Mouse (Mus musculus) lung, postnatal 36 days (tissue): ENCODE results near the gene Gdf10.
A peak's percentile ranks its signal among the peaks of the same experiment; 100 is the strongest.

ENCODE experiments used
- DNase-seq: peaks from one replicate; pipeline ENCODE4 v3.0.0; 2022; ENCODE audit warnings: mixed read lengths

Gdf10 gene

DNA sequence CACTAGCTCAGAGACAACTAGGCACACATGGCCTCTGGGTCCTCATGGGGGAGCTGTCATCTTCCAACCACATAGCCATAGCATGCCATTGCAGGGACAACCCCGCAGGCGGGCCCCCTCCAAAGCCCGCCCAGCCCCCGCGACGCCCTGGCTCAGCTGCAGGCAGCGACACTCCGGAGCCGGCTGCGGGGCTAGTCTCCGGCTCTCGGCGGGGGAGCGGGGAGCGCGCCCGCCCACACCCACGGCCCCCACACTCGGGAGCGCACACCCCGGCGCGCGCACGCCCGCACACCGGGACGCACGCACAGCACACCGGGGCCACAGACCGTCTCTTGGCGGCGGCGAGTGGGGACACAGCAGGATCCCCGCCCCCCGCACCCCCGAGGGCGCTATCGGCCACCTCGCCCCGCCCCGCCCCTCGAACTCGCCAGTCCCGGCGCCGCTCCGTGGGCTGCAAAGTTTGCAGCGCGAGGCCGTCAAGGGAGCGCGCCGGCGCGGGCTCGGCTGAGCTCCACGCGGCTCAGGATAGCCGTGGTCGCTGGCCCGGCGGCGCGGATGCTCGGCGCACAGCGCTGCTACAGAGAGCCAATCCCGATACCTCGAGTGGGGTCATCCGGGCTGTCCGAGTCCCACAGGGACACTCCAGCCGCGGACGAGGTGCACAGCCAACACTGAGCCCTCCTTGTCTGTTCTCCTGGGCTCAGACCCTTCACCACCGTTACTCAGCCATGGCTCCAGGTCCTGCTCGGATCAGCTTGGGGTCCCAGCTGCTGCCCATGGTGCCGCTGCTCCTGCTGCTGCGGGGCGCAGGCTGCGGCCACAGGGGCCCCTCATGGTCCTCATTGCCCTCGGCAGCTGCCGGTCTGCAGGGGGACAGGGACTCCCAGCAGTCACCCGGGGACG lies at the start of gene Gdf10:
TSS of gene Gdf10 (plus strand) at position 420 of the 903 bp plus-strand sequence.
- peak; percentile 7 for DNase-seq

DNA sequence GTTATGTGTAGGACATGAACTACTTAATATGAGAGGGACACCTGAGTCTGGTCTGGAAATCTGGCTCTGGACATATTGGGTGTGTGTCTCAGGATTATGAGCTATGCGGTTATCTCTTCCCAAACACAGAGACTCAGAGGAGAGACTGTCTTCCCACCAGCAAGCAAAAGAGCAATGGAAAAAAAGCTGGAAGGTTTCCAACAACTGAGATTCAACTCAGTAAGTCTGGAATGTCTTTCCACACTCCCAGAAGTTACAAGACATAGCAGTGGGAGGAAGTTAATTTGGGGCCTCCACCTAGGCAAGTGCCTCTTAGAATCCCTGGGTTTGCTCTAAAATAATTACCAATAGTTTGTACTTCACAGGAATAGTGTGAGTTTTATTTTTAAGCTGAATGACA lies 44.6 kb upstream of the Gdf10 start:
- no peak for DNase-seq

DNA sequence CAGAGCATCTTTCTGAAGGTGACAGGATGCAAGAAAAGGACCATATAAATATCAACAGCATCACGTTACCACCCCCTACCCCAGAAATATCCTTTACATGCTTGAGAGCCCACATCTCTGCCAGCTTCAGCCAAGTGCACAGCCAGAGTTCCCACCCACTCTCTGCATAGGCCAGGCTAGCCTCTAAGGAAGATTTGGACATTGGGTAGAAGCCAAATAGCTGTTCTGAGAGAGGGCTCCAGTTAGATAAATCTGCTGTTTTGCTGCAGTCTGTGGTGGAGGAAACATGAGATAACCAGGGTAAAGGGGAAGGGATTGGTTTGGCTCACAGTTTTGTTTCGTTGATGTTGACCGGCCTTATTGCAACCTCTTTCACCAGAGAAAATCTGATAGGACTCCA lies 43.2 kb upstream of the Gdf10 start:
- no peak for DNase-seq

DNA sequence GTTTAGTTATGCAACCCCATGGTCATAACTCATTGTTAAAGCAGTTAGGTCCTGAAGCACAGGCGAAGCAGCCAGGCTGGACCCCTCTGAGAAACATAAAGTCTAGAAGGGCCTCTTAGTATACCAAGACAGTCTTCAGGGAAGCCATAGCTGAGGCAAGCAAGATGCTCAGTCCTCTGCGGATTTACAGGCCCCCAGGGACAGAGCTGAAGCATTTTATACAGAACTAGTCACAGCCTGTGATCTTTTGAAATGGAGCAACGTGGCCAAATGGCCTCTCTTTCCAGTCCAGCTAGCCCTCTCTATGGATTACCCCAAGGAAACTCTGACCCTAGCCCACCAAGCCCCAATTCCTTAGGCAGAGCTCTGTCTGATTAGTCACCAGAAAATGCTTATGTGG lies 41.9 kb upstream of the Gdf10 start:
- no peak for DNase-seq

DNA sequence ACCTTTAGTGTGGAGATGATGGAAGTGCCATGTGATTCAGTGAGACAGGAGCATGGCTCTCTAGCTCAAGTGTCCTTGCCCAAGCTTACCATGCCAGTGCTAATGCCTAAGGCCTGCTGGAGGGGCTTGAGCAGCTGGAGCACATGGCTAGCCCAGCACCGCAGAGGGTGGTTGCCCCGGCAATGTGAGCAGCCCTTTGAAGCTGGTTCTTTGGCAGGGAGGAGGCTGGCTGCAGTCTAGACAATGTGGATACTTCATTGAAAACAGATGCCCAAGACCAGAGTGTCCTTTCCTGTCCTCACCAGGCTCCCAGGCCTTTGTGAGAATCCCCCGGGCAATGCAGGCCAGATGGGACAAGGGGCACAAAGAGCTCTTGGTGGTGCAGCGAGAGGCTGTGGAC lies 40.3 kb upstream of the Gdf10 start:
- no peak for DNase-seq

DNA sequence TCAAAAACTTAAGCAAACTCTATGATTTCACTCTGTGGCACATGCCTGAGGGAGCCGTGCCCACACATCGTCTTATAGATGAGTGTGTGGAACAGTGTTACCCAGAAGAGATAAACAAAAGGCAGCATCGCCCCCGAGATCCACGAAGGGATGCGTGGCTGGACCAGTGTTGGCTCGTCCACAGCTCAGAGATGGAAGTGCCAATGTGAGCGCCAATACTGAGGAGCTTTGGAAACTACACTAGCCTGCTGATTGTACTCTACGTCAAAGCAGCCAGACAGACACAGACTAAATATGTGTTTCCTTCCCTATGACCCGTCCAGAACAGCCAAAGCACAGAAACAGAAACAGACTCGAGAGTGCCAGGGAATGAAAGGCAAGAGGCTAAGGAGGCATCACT lies 37.9 kb upstream of the Gdf10 start:
- DNase-seq = no peak

DNA sequence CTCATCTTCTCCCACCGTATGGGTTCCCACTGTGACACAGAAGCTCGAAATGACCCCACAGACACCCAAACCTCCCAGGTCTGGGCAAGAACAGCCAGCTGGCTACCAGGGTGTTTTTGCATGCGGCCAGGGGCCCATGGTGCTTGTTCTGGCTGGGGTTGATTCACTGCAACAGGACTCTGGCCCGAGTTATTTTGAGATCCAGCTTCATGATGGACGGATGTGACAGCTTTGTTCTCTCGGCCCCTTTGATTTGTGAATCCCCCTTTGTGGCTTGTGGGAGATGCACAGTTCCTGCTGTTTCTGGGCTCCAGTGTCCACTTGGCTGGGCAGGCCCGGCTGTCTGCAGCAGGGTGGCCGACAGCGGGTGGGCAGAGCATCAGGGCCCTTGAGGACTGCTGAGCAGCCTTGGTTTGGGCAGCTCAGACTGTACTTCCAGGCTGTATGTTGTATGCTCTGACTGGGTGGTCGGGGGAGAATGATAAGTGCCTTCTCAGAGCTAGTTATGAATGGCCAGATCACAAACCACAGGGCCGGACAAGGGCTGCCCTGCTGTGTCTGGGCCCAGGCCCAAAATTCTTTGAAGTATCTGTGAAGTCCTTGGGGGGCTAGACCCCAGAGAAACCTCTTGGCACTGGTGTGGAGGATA lies 34.9 kb upstream of the Gdf10 start:
- no peak for DNase-seq

DNA sequence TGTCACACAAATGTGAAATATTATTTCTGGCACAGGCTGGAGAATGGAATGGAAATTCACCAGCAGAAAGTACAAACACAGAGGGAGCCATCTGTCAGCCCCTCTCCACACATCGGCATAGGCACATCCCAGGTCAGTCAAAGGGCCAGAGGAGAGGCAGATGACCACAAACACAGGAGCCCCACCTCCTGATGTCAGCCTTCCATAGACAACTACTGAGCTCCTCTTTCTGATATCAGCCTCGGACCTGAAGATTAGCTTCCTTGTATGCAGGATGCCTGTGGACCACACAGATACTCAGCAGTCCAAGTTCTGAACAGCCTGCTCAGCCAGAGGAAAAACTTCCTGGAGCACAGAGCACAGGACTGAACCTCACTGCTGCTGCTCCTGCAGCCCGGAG lies 33.4 kb upstream of the Gdf10 start:
- DNase-seq = no peak

DNA sequence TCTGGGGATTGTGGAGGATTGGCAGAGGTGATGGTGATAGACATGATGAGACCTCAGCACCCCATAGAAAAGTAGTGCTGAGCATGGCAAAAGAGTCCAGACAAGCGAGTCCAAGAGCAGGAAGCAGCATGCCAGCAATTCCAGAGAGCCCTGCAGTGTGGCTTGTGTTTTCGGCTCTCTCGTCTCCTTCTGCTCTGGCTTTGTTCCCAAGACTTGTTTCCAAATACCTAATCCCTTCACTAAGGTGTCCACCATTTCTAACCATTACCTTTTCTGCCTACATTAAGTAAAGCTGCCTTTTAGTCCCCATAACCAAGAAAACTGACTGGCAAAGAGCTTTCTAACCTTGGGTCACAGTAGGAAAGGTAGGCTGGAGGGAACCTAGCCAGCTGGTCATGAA lies 31.9 kb upstream of the Gdf10 start:
- no peak for DNase-seq

DNA sequence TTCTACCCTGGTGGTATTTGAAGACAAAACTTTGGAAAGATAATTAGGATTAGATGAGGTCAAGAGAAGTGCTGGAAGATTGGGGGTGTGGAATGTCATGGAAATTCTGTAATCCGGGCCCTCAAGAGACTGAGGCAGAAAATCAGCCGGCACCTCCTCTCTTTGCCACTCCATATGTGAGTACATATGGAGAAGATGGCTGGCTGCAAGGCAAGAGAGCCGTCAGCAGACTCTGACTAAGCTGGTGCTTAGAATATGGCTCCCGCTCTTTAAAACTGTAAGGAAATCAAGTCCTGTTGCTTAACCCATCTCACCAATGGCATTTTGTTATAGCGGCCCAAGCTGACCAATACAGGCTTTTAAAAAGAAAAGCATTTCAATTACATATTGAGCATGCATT lies 27.6 kb upstream of the Gdf10 start:
- no peak for DNase-seq

DNA sequence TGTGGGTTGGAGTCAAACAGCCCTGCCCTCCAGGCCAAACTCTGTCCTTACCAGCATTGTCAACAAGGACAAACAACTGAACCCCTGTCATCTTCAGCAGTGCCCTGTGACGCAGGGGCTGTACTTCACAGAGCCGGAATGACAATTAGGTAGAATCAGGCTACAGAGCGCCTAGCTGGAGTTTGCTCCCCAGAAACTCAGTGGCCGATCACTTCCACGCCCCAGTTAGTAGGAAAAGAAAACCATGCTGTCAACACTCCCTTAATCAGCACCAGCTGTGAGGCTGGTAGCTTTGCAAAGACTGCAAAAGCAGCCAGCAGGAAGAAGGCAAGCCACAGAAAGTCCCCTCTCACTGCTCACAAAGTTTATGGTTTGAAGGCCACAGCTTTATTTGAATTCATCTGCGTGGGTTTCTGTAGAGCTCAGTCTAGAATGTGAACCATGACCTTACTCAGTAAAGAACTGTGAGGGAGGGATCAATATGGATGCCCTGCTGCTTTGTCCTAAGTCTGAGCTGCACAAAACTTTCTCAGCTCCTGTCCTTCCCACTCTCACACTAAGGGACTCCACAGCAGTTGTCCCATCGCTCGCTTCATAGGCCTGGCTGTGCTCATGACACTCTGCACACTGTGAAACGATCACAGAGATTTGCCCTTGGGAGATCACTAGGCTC lies 26.6 kb upstream of the Gdf10 start:
- DNase-seq = no peak

DNA sequence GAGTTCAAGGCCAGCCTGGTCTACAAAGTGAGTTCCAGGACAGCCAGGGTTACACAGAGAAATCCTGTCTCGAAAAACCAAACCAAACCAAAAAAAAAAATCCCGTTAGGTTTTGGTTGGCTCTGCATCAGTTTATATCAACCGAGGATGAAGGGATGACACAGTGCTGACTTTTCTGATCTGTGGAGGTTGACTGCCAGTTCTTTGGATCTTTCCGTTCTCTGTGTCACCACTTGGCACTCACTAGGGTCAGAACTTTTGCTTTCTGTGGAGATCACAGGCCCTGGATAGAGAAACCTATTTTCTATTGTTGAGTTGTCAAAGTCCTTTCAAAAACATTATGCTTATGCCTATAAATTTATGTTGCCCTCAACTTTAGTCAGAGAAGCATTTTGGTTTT lies 20.6 kb upstream of the Gdf10 start:
- peak; percentile 26 for DNase-seq

DNA sequence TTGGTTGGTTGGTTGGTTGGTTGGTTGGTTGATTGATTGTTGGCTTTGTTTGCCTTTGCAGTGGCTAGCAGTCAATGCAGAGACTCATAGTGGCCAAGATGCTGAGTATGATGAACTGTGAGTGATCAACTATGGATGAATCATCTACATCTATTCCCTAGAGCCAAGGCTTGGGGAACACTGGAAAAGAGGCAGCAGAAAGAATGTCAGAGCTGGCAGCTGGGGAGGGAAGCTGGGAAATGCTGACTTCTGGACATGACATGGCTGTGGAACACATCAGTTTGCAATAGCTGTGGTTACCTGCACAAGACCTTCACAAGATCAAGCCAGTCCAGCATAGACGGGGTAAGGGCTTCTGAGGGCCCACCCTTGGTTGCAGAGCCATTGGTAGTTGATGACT lies 20.2 kb upstream of the Gdf10 start:
- DNase-seq = peak; percentile 32

DNA sequence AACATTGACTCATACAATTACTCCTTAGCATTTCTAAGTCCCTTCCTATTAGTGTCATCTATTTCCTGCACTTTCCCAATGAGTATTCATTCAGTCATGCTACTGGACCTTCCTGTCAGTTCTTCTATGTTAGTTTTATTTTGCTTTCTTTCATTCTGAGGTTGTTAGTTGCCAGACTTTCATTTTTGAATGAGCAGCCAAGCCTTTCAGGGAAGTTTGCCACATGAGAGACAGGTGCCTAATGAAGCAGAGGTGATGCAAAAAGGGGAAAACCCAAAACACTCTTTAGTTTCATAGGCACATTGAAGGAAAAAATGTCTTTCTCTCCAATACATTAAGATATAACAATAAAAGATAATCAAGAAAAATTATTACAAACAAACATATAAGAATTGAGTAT lies 18.5 kb upstream of the Gdf10 start:
- no peak for DNase-seq

DNA sequence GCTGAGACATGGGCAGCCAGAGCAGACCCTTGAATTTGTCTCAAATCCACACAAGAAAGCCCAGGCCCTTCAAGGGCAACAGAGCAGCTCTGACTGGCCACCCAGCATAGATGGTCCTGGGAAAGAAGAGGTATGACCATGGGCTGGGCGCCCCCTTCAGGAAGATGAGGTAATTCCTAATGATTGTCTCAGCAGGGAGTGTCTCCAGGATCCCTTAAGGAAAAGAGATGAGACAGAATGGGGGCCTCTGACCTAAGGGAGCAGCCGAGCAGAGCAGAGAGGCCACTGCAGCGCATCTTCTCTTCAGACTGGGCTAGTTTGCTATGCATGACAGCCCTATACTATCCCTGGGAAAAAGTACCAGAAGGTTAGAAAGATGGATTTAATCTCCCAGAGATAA lies 9.7 kb upstream of the Gdf10 start:
- peak; percentile 74 for DNase-seq

DNA sequence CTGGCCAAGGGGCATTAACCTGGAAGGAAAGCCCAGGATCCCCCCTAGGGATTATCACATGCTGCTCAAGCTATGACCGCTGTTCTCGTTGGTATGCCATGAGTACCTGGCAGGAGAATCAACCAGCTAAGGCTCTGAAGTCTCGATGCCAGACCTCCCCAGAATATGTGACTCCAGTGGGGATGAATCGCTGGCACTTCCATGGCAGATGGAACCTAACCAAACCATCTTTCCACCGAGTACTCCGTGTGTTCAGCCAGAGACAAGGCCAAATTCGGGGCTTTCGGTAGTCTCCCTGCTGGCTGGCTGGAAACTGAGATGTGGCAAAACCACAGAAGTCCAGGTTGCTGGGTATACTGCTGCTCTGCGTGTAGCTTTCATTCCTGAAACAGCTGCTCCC lies 9.2 kb upstream of the Gdf10 start:
- DNase-seq = no peak

DNA sequence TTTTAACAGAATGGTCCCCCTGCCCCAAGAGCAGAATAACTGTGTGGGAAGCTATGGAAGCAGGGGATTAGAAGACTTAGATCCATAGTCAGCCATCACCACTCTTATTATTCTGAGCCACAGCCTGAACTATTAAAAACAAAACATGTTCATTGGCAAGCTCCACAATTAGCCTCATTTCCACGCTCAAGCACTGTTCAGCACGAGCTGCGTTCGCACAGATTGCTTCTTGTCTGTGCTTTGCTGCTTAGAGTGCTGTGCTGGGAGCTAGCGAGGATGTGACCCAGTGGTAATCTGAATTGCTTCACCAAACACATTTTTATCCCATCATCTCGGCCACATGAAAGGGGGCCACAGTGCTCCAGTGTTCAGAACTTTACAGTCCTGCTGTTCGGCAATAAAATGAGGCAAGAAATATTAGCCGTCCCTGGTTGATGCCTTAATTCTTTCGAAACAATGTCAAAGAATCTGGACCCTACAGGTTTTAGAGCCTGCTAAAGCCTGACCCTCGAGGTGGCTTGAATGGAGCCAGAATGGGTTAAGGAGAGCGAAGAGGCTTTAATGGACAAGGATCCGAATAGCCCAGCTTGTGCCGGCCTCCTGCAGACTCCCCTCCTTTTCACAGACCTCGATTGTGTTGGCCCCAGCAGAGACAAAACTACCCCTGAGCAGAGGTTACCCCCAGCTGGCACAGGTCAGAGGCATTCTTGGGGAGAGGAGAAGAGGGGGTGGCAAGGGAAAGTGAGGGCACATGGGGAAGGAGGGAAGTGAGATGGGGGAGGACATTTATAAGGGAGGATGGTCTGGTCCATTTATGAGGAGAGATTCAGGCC lies 2.4 kb upstream of the Gdf10 start:
- no peak for DNase-seq

DNA sequence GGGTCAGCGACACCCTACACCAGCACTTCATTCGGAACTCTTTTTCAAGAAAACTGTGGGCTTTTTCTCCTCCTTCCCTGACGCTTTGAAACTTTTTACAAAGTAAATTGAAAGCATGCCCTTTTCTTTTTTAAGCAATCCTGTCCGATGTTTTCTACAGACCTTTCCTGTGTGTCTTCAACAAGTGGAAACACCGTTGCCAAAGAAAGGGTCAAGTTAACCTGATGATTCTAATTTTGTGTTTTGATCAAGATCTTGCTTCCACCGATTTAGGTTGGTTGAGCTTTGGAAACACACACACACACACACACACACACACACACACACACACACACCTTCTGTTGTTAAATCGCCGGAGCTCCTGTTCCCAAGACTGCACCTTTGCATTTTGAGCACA lies 618 bp upstream of the Gdf10 start:
- DNase-seq = no peak

DNA sequence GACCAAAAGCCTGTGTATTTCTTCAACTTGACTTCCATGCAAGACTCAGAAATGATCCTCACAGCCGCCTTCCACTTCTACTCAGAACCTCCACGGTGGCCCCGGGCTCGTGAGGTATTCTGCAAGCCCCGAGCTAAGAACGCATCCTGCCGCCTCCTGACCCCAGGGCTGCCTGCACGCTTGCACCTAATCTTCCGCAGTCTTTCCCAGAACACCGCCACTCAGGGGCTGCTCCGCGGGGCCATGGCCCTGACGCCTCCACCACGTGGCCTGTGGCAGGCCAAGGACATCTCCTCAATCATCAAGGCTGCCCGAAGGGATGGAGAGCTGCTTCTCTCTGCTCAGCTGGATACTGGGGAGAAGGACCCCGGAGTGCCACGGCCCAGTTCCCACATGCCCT lies 8.5 kb downstream of the Gdf10 start:
- no peak for DNase-seq

DNA sequence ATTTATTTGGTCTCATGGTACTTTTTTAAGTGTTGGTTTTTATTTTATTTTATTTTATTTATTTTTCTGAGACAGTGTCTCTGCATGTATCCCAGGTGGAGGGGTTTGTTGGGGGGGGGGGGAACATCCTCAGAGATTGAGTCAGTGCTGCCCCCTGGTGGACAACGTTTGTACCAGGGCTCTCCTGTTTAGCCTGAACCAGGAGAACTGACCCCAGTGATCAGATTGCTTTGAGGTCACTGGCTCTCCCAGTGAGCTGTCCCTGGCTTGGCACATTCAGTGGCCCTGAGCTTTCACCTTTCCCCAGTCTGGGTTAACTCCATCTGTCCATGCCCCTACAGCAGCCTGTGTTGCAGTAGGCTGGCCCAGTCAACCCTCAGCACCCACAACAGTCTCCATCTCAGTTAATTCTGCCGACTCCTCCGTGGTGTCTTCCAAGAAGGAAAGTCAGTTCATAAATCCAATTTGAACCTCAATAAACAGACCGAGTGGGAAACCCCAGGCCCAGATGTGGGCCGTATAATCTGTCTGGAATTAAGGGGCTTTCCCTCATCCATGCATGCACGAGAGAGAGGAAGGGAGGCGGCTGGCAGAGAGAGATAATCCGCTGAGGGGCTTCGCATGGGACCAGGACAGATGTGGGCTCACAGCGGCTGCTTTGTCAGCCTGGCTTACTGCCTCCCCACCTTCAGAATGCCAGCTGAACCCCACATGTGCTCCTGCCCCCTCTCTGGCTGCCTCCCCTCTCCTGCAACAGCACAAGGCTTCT lies 9.7 kb downstream of the Gdf10 start:
- DNase-seq = peak; percentile 73

DNA sequence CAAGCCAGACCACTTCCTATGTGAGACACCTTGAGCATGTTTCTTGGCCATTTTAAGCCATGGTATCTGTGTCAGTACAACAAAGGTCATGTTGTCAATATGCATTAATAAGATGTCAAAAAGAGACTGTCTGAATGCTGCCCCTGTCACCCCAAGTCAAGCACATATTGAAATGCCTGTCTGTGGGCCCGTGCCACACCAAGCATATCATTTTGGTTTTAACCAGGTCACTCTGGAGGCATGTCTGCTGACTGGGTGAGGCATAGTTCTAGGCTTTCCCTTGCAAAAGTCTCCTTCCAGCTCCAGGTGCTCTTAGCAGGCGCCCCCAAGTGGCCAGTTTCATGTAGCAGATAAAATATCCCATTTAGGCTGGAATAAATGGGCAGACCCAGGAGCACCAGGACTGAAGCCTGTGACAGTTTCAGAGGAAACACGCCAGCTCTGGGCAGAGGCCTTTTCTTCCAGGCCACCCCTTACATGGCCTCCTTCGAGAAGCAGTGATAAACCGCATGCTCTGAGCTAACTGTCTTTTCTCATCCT lies 10.5 kb downstream of the Gdf10 start:
- peak; percentile 58 for DNase-seq

DNA sequence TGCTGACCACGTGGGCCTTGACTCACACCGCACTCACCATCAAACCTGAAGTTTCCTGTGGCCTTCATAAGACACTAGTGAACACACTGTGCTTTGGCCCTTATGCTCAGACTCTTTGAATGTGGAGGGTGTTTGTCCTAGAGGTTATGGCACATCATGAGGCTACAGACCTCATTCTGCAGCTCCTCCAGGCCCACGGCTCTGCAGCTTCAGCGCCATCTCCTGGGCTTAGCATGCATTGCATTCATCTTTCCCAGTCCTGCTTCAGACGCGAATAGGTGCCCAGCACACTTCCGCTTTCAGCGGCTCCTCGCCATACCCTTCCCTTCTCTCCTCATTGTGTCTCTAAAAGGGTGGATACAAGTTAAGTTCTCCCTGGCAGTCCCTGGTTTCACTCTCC lies 15.7 kb downstream of the Gdf10 start:
- peak; percentile 46 for DNase-seq
